Comparison of ENCODE assay signal across 8 mouse cellular contexts in the genomic region with DNA sequence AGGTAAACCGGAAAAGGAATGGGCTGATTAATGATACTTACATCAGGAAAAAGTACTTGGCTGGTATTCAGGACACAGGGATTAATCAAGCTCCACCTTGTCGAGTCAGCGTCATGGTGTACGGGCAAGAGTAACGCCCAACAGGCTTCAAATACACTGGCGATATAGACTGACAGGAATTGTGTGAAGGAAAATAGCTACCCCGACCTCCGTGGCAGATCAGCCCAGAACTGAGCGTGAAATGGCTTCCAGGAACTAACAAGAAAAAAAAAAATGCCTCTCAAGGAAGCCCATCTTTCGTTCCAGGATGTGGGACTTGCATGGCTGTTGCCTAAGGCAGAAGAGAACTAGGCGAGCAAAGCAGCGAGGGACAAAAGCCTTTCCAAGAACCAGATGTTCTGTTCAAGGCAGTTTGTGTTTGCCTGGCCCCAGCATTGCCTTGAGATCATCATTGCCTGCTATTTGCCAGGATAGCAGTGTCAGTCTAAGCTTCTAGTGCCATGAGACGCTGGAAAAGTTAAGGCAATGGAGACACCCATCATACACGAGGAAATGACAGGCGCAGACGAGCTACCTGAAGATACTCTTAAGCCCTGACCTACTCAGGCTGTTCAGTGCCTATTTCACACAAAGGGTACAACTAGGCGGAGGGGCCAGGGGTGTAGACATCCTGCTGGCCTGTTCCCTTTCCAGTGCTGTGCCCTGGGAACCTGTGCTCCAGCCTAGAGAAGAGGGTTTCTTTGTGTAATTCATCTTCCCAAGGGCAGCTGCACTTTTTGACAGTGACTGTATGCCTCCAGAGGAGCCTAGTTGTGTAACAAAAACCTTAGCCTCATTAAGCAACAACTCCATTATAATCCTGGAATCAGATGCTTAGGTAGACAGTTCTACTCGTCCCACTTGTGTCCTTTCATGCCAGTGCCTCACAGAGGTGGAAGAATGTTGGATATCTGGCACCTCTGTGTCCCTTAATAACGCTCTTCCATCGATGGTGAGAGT. TPM values are rescaled to one million over a fixed set of nuclear protein-coding genes. Genes with fewer than 3 reads are reported as not detected.
DNase-seq lines count a peak whose midpoint lies in the region; TF ChIP-seq lines count a peak whose summit lies in the region.

No protein-coding gene starts in this region.

- no peaks in the 10 kb centered on the region for H3K27me3 ChIP-seq in heart, embryonic 10.5 days (ENCODE audit: insufficient read depth, poor library complexity, severe bottlenecking)
- no peaks in the 10 kb centered on the region for H3K27me3 ChIP-seq in small intestine, adult 2 months (ENCODE audit: control insufficient read depth, insufficient read depth, low read length)

- H3K27ac ChIP-seq in heart, embryonic 10.5 days, result peak overlapping the region; percentile 100
- peak overlapping the region; percentile 55 for H3K27ac ChIP-seq in small intestine, adult 2 months (ENCODE audit: insufficient read depth, low read depth, low read length)

- H3K36me3 ChIP-seq in heart, embryonic 10.5 days, result 0 out of 2 replicates have a peak, but pooled peaks cover 3% of the 10 kb centered on the region
- H3K36me3 ChIP-seq in small intestine, adult 2 months (ENCODE audit: control insufficient read depth, insufficient read depth, low read length), result no peaks in the 10 kb centered on the region

- no peaks in the 10 kb centered on the region for H3K9me3 ChIP-seq in heart, embryonic 10.5 days

- WGBS in heart, embryonic 10.5 days, result 42% methylated on average over 20 of the region's 20 CpGs
- WGBS in small intestine, adult 2 months, result 23% methylated on average over 20 of the region's 20 CpGs

- no peak for TF ChIP-seq CTCF in small intestine, adult 2 months (IDR thresholded peaks at IDR 0.05; ENCODE audit: extremely low read depth, insufficient read length, insufficient replicate concordance, low read depth, low read length)

- H3K4me1 ChIP-seq in heart, embryonic 10.5 days, result peaks cover 21% of the 10 kb centered on the region
- H3K4me1 ChIP-seq in small intestine, adult 2 months (ENCODE audit: control insufficient read depth, insufficient read depth, insufficient read length, low read length), result peaks cover 6% of the 10 kb centered on the region; the same call in 1 of the 2 replicates

- H3K4me3 ChIP-seq in heart, embryonic 10.5 days, result peak overlapping the region; percentile 98
- peak overlapping the region; percentile 29 for H3K4me3 ChIP-seq in small intestine, adult 2 months (ENCODE audit: low read depth, low read length)

- TF ChIP-seq POLR2A in small intestine, adult 2 months (IDR thresholded peaks at IDR 0.05; ENCODE audit: low read depth, low read length), result no peak

- peak; percentile 35 for DNase-seq in thymus, postnatal 0 days (ENCODE audit: low spot score)
- DNase-seq in thymus, postnatal 4 days, result no peak
- DNase-seq in embryo, embryonic 10.5 days (ENCODE audit: low spot score), result peak; percentile 61
- DNase-seq in heart, embryonic 10.5 days (ENCODE audit: low spot score), result no peak
- peak; percentile 58 for DNase-seq in kidney, adult 9 months
- DNase-seq in lung, postnatal 10 days, result peak; percentile 33
- DNase-seq in right cerebral cortex, adult 18-20 months, result no peak

RNA-seq across cellular contexts. Expression of a gene that starts 1.1 kb away (rescaled TPM):
- 84.6 and 112 TPM in 2 replicates for polyA plus RNA-seq in thymus, postnatal 0 days (2015; fragmentation: Nextera tagmentation; extraction: Ambion mirVana)
- polyA plus RNA-seq in heart, embryonic 10.5 days (2016; fragmentation: Nextera tagmentation; extraction: Ambion mirVana), result 47.0 and 56.0 TPM in 2 replicates
- 2.7 and 5.1 TPM in 2 replicates for polyA plus RNA-seq in small intestine, adult 2 months (2012; rRNA removed)

RNA-seq across cellular contexts. Expression of a gene that starts 50.2 kb away (rescaled TPM):
- polyA plus RNA-seq in thymus, postnatal 0 days (2015; fragmentation: Nextera tagmentation; extraction: Ambion mirVana), result 2.5 and 5.7 TPM in 2 replicates
- polyA plus RNA-seq in heart, embryonic 10.5 days (2016; fragmentation: Nextera tagmentation; extraction: Ambion mirVana), result 0.30 and 1.3 TPM in 2 replicates
- polyA plus RNA-seq in small intestine, adult 2 months (2012; rRNA removed), result 3.4 and 19.7 TPM in 2 replicates

Comparison
In these comparisons a context has a peak if more than half of its experiments do, and no peak if none do; other contexts are left out.
1. DNase-seq: peak in thymus, postnatal 0 days (single experiment), embryo, embryonic 10.5 days (single experiment), kidney, adult 9 months (single experiment) and lung, postnatal 10 days (single experiment); none in thymus, postnatal 4 days (single experiment), heart, embryonic 10.5 days (single experiment) and right cerebral cortex, adult 18-20 months (single experiment).